In genomic region chr9:7828706-7829105, GRCm38 (mm10) we compare ENCODE assay signal across 25 mouse cellular contexts. TPM values are rescaled to one million over a fixed set of nuclear protein-coding genes. Genes with fewer than 3 reads are reported as not detected.
DNase-seq lines count a peak whose midpoint lies in the region; TF ChIP-seq lines count a peak whose summit lies in the region.
"Had no signal": no experiment of that assay in that cellular context is flagged by ENCODE, and none has a peak within 500 bp of the region (broad histone marks: within the 10 kb centered on the region; RNA-seq: fewer than 3 reads in every experiment).

No protein-coding gene starts in this region.

- TF ChIP-seq RAD21 in MEL (IDR thresholded peaks at IDR 0.05; ENCODE audit: low read depth, low read length) = no peak

- H3K36me3 ChIP-seq in heart, embryonic 10.5 days = peaks cover 21% of the 10 kb centered on the region
- peaks cover 4 to 50% of the 10 kb centered on the region in 2 experiments for H3K36me3 ChIP-seq in MEL (ENCODE audit: control insufficient read depth in 1 of 2, insufficient read depth in 2 of 2, low read length in 2 of 2)

- H3K27ac ChIP-seq in heart, embryonic 10.5 days = no peak overlapping the region
- peak overlapping the region; percentile 29; the same call in 1 of the 2 replicates for H3K27ac ChIP-seq in MEL (ENCODE audit: control insufficient read depth, low read depth, low read length)
- H3K27ac ChIP-seq: embryonic facial prominence, embryonic 13.5 days; forebrain, embryonic 13.5 days; hindbrain, postnatal 0 days; limb, embryonic 13.5 days; lung, embryonic 15.5 days; midbrain, embryonic 15.5 days; neural tube, embryonic 12.5 days; stomach, embryonic 15.5 days had no signal

- H3K4me1 ChIP-seq in heart, embryonic 10.5 days = peaks cover 18% of the 10 kb centered on the region; the same call in 1 of the 2 replicates
- peaks cover 18% of the 10 kb centered on the region for H3K4me1 ChIP-seq in lung, adult 2 months (ENCODE audit: control insufficient read depth, insufficient read depth, low read length)
- peaks cover 23 to 27% of the 10 kb centered on the region in 2 experiments for H3K4me1 ChIP-seq in MEL (ENCODE audit: control insufficient read depth in 1 of 2, insufficient read depth in 2 of 2, low read length in 2 of 2)

- WGBS in heart, embryonic 10.5 days = 93% methylated on average over 4 of the region's 4 CpGs
- WGBS in lung, adult 2 months = 69% methylated on average over 4 of the region's 4 CpGs

- TF ChIP-seq POLR2A in lung, adult 2 months (IDR thresholded peaks at IDR 0.05; ENCODE audit: borderline replicate concordance, extremely low read depth, low read depth, low read length) = no peak
- TF ChIP-seq POLR2A in MEL (IDR thresholded peaks at IDR 0.05; ENCODE audit: control insufficient read depth in 1 of 2, insufficient read depth in 1 of 2, low read depth in 1 of 2, low read length in 2 of 2, poor library complexity in 1 of 2) = no peak

- no peak overlapping the region for H3K4me3 ChIP-seq in heart, embryonic 10.5 days
- no peak overlapping the region for H3K4me3 ChIP-seq in lung, adult 2 months (replicated peaks; ENCODE audit: extremely low read depth, low read depth, low read length)
- H3K4me3 ChIP-seq in MEL (ENCODE audit: control insufficient read depth in 1 of 2, insufficient read depth in 1 of 2, low read depth in 2 of 2, low read length in 2 of 2) = no peak overlapping the region; a peak in 1 of 4 replicates
- H3K4me3 ChIP-seq: embryonic facial prominence, embryonic 13.5 days; forebrain, embryonic 13.5 days; limb, embryonic 13.5 days; lung, embryonic 15.5 days; midbrain, embryonic 15.5 days; neural tube, embryonic 12.5 days; stomach, embryonic 15.5 days had no signal

- H3K79me2 ChIP-seq in MEL (ENCODE audit: control insufficient read depth, insufficient read depth, low read length, poor library complexity) = peaks cover 45% of the 10 kb centered on the region

- H3K9ac ChIP-seq in MEL (ENCODE audit: control insufficient read depth, low read depth, low read length, poor library complexity, severe bottlenecking) = no peak overlapping the region
- H3K9ac ChIP-seq: embryonic facial prominence, embryonic 13.5 days; forebrain, embryonic 13.5 days; limb, embryonic 13.5 days; lung, embryonic 15.5 days; midbrain, embryonic 15.5 days; neural tube, embryonic 12.5 days; stomach, embryonic 15.5 days had no signal

- no peak for TF ChIP-seq CTCF in lung, adult 2 months (IDR thresholded peaks at IDR 0.05; ENCODE audit: insufficient read depth, low read length)
- TF ChIP-seq CTCF in MEL (IDR thresholded peaks at IDR 0.05 in 2 of 3, conservative IDR thresholded peaks at IDR 0.05 in 1 of 3; ENCODE audit: control insufficient read depth in 1 of 3, insufficient read depth in 1 of 3, low read depth in 2 of 3, low read length in 3 of 3, poor library complexity in 1 of 3, severe bottlenecking in 1 of 3) = no peak

- no peaks in the 10 kb centered on the region for H3K9me3 ChIP-seq in heart, embryonic 10.5 days
- no peaks in the 10 kb centered on the region for H3K9me3 ChIP-seq in MEL (replicated peaks; ENCODE audit: insufficient read depth, low read length)
- H3K9me3 ChIP-seq: embryonic facial prominence, embryonic 13.5 days; forebrain, embryonic 13.5 days; limb, embryonic 13.5 days; lung, embryonic 15.5 days; midbrain, embryonic 15.5 days; neural tube, embryonic 12.5 days; stomach, embryonic 15.5 days had no signal

- no peak for TF ChIP-seq EP300 in MEL (IDR thresholded peaks at IDR 0.05; ENCODE audit: low read depth in 1 of 2, low read length in 2 of 2)

- DNase-seq in heart, adult 9 months (ENCODE audit: low spot score in 2 of 2) = peak; percentile 31 to 50
- DNase-seq in heart, embryonic 10.5 days (ENCODE audit: low spot score) = no peak
- DNase-seq in lung, postnatal 10 days = peak; percentile 11
- DNase-seq in lung, adult 2 months = no peak
- DNase-seq in MEL (ENCODE audit: low read depth, low spot score) (no peak), adipocyte (ENCODE audit: low spot score) (peak; percentile 61)
- no peak for DNase-seq in urinary bladder, postnatal 25 days (ENCODE audit: low spot score)
- DNase-seq: adrenal gland, postnatal 25 days; cerebellum, adult 8-10 months; cerebellum, postnatal 36 days; embryo, embryonic 11 days; gastrocnemius, postnatal 10 days; heart, adult 11 months; kidney, postnatal 4 days; right cerebral cortex, postnatal 14 days; thymus, adult 2 months; thymus, postnatal 4 days had no signal

- H3K27me3 ChIP-seq in heart, embryonic 10.5 days (ENCODE audit: insufficient read depth, poor library complexity, severe bottlenecking) = no peaks in the 10 kb centered on the region
- H3K27me3 ChIP-seq in MEL (ENCODE audit: control insufficient read depth in 1 of 2, insufficient read depth in 2 of 2, low read length in 2 of 2) = no peaks in the 10 kb centered on the region
- H3K27me3 ChIP-seq: embryonic facial prominence, embryonic 13.5 days; forebrain, embryonic 13.5 days; limb, embryonic 13.5 days; lung, embryonic 15.5 days; midbrain, embryonic 15.5 days; neural tube, embryonic 12.5 days; stomach, embryonic 15.5 days had no signal

TF ChIP-seq in MEL, 35 proteins besides CTCF, POLR2A, EP300 and RAD21:
- no peak for TF ChIP-seq BHLHE40 (IDR thresholded peaks at IDR 0.05; ENCODE audit: borderline replicate concordance, low read depth, low read length)
- no peak for TF ChIP-seq CHD1 (IDR thresholded peaks at IDR 0.05; ENCODE audit: low read depth, low read length)
- no peak for TF ChIP-seq MAX (IDR thresholded peaks at IDR 0.05; ENCODE audit: low read length)
- TF ChIP-seq ZC3H11A (IDR thresholded peaks at IDR 0.05; ENCODE audit: low read depth, low read length) = no peak
- no peak for TF ChIP-seq SMC3 (IDR thresholded peaks at IDR 0.05; ENCODE audit: low read depth, low read length)
- TF ChIP-seq E2F4 (IDR thresholded peaks at IDR 0.05; ENCODE audit: borderline replicate concordance, low read depth, low read length) = no peak
- TF ChIP-seq GATA1 (IDR thresholded peaks at IDR 0.05; ENCODE audit: low read depth, low read length) = no peak
- TF ChIP-seq TAL1 (IDR thresholded peaks at IDR 0.05; ENCODE audit: low read length) = no peak
- no peak for TF ChIP-seq POLR2AphosphoS2 (IDR thresholded peaks at IDR 0.05; ENCODE audit: low read length)
- no peak for TF ChIP-seq UBTF (IDR thresholded peaks at IDR 0.05; ENCODE audit: borderline replicate concordance, insufficient read depth, low read depth, low read length)
- no peak for TF ChIP-seq ETS1 (IDR thresholded peaks at IDR 0.05; ENCODE audit: low read depth, low read length)
- TF ChIP-seq ZNF384 (IDR thresholded peaks at IDR 0.05; ENCODE audit: low read depth, low read length) = no peak
- TF ChIP-seq SIN3A (IDR thresholded peaks at IDR 0.05; ENCODE audit: low read length) = no peak
- no peak for TF ChIP-seq MYB (IDR thresholded peaks at IDR 0.05; ENCODE audit: low read depth, low read length)
- TF ChIP-seq NELFE (IDR thresholded peaks at IDR 0.05; ENCODE audit: low read depth, low read length) = no peak
- no peak for TF ChIP-seq JUND (IDR thresholded peaks at IDR 0.05; ENCODE audit: low read depth, low read length)
- TF ChIP-seq HCFC1 (IDR thresholded peaks at IDR 0.05; ENCODE audit: low read depth, low read length) = no peak
- no peak for TF ChIP-seq ZKSCAN1 (IDR thresholded peaks at IDR 0.05; ENCODE audit: low read depth, low read length)
- TF ChIP-seq MEF2A (IDR thresholded peaks at IDR 0.05; ENCODE audit: extremely low read depth, insufficient replicate concordance, low read depth, low read length, poor library complexity, severe bottlenecking) = no peak

RNA-seq across cellular contexts. Expression of gene Birc2, which starts 8.2 kb away (rescaled TPM):
- polyA plus RNA-seq in heart, embryonic 10.5 days (2016; fragmentation: Nextera tagmentation; extraction: Ambion mirVana) = 23.6 and 24.2 TPM in 2 replicates
- 11.1 and 15.4 TPM in 2 replicates for polyA plus RNA-seq in lung, adult 2 months (2012; rRNA removed)
- total RNA-seq in MEL (2012; rRNA removed) = 29.6 TPM in 2 replicates
- polyA plus RNA-seq in MEL (2012; ENCODE audit: insufficient read depth in 1 of 2, insufficient read length in 2 of 2, low read depth in 1 of 2, low replicate concordance in 2 of 2, missing spikeins in 1 of 2) = 10 to 100 TPM in 1 of 2 experiments, not detected in 1; 33.0 TPM

RNA-seq across cellular contexts. Expression of gene Birc3, which starts 44.3 kb away (rescaled TPM):
- polyA plus RNA-seq in heart, embryonic 10.5 days (2016; fragmentation: Nextera tagmentation; extraction: Ambion mirVana) = 4.9 and 5.2 TPM in 2 replicates
- polyA plus RNA-seq in lung, adult 2 months (2012; rRNA removed) = 18.4 and 25.6 TPM in 2 replicates
- 11.6 and 15.9 TPM in 2 replicates for total RNA-seq in MEL (2012; rRNA removed)
- 10 to 100 TPM in 1 of 2 experiments, not detected in 1; 26.5 TPM for polyA plus RNA-seq in MEL (2012; ENCODE audit: insufficient read depth in 1 of 2, insufficient read length in 2 of 2, low read depth in 1 of 2, low replicate concordance in 2 of 2, missing spikeins in 1 of 2)

Comparison
In these comparisons a context has a peak if more than half of its experiments do, and no peak if none do; other contexts are left out.
1. DNase-seq: peak in heart, adult 9 months (2 of 2), lung, postnatal 10 days (single experiment) and adipocyte (single experiment); none in heart, embryonic 10.5 days (single experiment), lung, adult 2 months (single experiment), MEL (single experiment) and urinary bladder, postnatal 25 days (single experiment).